Comparison of ENCODE assay signal across 7 mouse cellular contexts in the genomic region with DNA sequence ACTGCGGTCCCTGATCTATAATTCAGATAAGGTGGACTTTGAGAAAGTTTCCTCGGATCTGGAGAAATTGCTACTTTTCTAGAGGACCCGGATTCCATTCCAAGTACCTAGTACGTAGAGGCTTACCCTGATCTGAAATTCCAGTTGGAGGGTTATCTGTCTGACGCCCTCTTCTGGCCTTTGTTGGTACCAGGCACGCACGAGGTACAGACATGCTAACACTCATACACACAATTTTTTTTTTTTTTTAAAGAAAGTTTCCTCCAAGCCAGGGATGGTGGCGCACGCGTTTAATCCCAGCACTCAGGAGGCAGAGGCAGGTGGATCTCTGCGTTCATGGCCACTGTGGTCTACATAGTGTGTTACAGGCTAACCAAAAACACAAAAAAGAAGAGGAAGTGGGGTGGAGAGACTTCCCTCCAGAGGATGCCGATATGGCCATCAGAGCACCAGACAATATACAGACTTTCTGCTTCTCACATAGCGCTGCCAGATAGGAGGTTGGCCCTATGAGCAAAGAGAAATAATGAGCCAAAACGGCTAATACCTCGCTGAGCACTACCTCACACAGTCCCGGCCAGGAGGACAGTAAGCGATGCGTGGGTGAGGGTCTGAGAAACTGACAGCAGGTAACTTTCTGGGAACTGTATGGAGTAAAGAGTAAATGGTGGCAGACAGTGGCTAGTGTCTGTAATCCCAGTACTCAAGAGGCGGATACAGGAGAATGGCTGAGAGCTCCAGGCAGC. TPM values are rescaled to one million over a fixed set of nuclear protein-coding genes. Genes with fewer than 3 reads are reported as not detected.
DNase-seq lines count a peak whose midpoint lies in the region; ATAC-seq and TF ChIP-seq lines count a peak whose summit lies in the region.

No protein-coding gene starts in this region.

- peaks cover 18% of the 10 kb centered on the region for H3K36me3 ChIP-seq in erythroblast, embryonic 14.5 days (ENCODE audit: control insufficient read depth)
- H3K36me3 ChIP-seq in intestine, postnatal 0 days (ENCODE audit: control insufficient read depth, insufficient read depth), result no peaks in the 10 kb centered on the region
- no peaks in the 10 kb centered on the region for H3K36me3 ChIP-seq in midbrain, embryonic 16.5 days (ENCODE audit: control insufficient read depth, insufficient read depth, low read length)

- no peak overlapping the region for H3K27ac ChIP-seq in intestine, postnatal 0 days (ENCODE audit: low read depth, low read length)
- no peak overlapping the region for H3K27ac ChIP-seq in midbrain, embryonic 16.5 days (ENCODE audit: low read length)

- H3K4me1 ChIP-seq in erythroblast, embryonic 14.5 days (ENCODE audit: control insufficient read depth), result peaks cover 51% of the 10 kb centered on the region
- peaks cover 4% of the 10 kb centered on the region; the same call in 1 of the 2 replicates for H3K4me1 ChIP-seq in intestine, postnatal 0 days (replicated peaks; ENCODE audit: control insufficient read depth, insufficient read depth, low read length)
- H3K4me1 ChIP-seq in midbrain, embryonic 16.5 days (ENCODE audit: control insufficient read depth, insufficient read depth, low read length), result peaks cover 10% of the 10 kb centered on the region

- H3K9me3 ChIP-seq in erythroblast, embryonic 14.5 days (ENCODE audit: control insufficient read depth, low read length), result peaks cover 2% of the 10 kb centered on the region; the same call in 1 of the 2 replicates
- no peaks in the 10 kb centered on the region for H3K9me3 ChIP-seq in intestine, postnatal 0 days (ENCODE audit: control insufficient read depth)
- no peaks in the 10 kb centered on the region for H3K9me3 ChIP-seq in midbrain, embryonic 16.5 days (replicated peaks; ENCODE audit: control insufficient read depth, low read length, poor library complexity, severe bottlenecking)

- peak overlapping the region; percentile 93 for H3K4me3 ChIP-seq in erythroblast, embryonic 14.5 days (replicated peaks)
- H3K4me3 ChIP-seq in intestine, postnatal 0 days (ENCODE audit: low read depth, low read length), result peak overlapping the region; percentile 76
- H3K4me3 ChIP-seq in midbrain, embryonic 16.5 days (ENCODE audit: low read depth, low read length), result peak overlapping the region; percentile 73

- WGBS in intestine, postnatal 0 days, result 74% methylated on average over 19 of the region's 19 CpGs
- 77% methylated on average over 19 of the region's 19 CpGs for WGBS in midbrain, embryonic 16.5 days

- DNase-seq in thymus, postnatal 14 days, result peak; percentile 38
- DNase-seq in thymus, postnatal 0 days (ENCODE audit: low spot score), result no peak
- DNase-seq in layer of hippocampus, postnatal 36 days, result no peak
- DNase-seq in gastrocnemius, adult 8-10 months (ENCODE audit: low spot score in 2 of 2), result no peak

- H3K9ac ChIP-seq in intestine, postnatal 0 days (ENCODE audit: low read depth, low read length), result no peak overlapping the region
- no peak overlapping the region for H3K9ac ChIP-seq in midbrain, embryonic 16.5 days (ENCODE audit: low read depth, low read length)

- peak; percentile 50 for TF ChIP-seq CTCF in intestine, postnatal 0 days (IDR thresholded peaks at IDR 0.05; ENCODE audit: low read depth)

- 0 out of 2 replicates have a peak, but pooled peaks have one; percentile 3 for ATAC-seq in intestine, postnatal 0 days
- ATAC-seq in midbrain, embryonic 16.5 days, result peak; percentile 34; the same call in 1 of the 2 replicates

- peaks cover 7% of the 10 kb centered on the region for H3K27me3 ChIP-seq in erythroblast, embryonic 14.5 days (ENCODE audit: control insufficient read depth)
- no peaks in the 10 kb centered on the region for H3K27me3 ChIP-seq in intestine, postnatal 0 days (replicated peaks; ENCODE audit: control insufficient read depth, insufficient read depth, low read length)
- no peaks in the 10 kb centered on the region for H3K27me3 ChIP-seq in midbrain, embryonic 16.5 days (ENCODE audit: control insufficient read depth, insufficient read depth, low read depth, low read length)

- peak overlapping the region; percentile 87 for H3K4me2 ChIP-seq in intestine, postnatal 0 days (replicated peaks; ENCODE audit: low read depth)
- peak overlapping the region; percentile 80 for H3K4me2 ChIP-seq in midbrain, embryonic 16.5 days (ENCODE audit: low read length)

RNA-seq across cellular contexts. Expression of a gene that starts 0.7 kb away (rescaled TPM):
- polyA plus RNA-seq in thymus, postnatal 0 days (2015; fragmentation: Nextera tagmentation; extraction: Ambion mirVana), result 24.7 and 24.8 TPM in 2 replicates
- polyA plus RNA-seq in erythroblast, embryonic 14.5 days (2012), result 8.8 and 13.2 TPM in 2 replicates
- 40.9 and 47.3 TPM in 2 replicates for polyA plus RNA-seq in intestine, postnatal 0 days (2015; fragmentation: Nextera tagmentation; extraction: Ambion mirVana)
- 23.4 and 23.5 TPM in 2 replicates for polyA plus RNA-seq in midbrain, embryonic 16.5 days (2015; fragmentation: Nextera tagmentation; extraction: Ambion mirVana)
- total RNA-seq in layer of hippocampus, postnatal 36 days (2021), result 100 to 1,000 TPM in 1 of 2 experiments, 10 to 100 TPM in 1; 82.0 to 102 TPM
- 10 to 100 TPM; 45.3 to 58.5 (median 48.2) TPM for total RNA-seq in gastrocnemius, adult 8-10 months (2022)

RNA-seq across cellular contexts. Expression of a gene that starts 45.6 kb away (rescaled TPM):
- polyA plus RNA-seq in thymus, postnatal 0 days (2015; fragmentation: Nextera tagmentation; extraction: Ambion mirVana), result 8.9 and 11.8 TPM in 2 replicates
- polyA plus RNA-seq in erythroblast, embryonic 14.5 days (2012), result 0.13 TPM in 2 replicates
- polyA plus RNA-seq in intestine, postnatal 0 days (2015; fragmentation: Nextera tagmentation; extraction: Ambion mirVana), result 6.0 and 7.1 TPM in 2 replicates
- polyA plus RNA-seq in midbrain, embryonic 16.5 days (2015; fragmentation: Nextera tagmentation; extraction: Ambion mirVana), result 130 TPM in 2 replicates
- 10 to 100 TPM; 33.8 to 38.1 TPM for total RNA-seq in layer of hippocampus, postnatal 36 days (2021)
- total RNA-seq in gastrocnemius, adult 8-10 months (2022), result 1 to 10 TPM; 2.7 to 4.2 (median 3.5) TPM

Comparison
In these comparisons a context has a peak if more than half of its experiments do, and no peak if none do; other contexts are left out.
1. RNA of a gene that starts 45.6 kb away (polyA plus RNA-seq): 130 TPM in midbrain, embryonic 16.5 days; 8.9 to 11.8 TPM in thymus, postnatal 0 days, 6.0 to 7.1 TPM in intestine, postnatal 0 days and 0.13 TPM in erythroblast, embryonic 14.5 days; every median in the first group is over 10 times any median in the second.
2. Peak in every context shown above with its lines, with median percentiles within 50 percentile points of each other: H3K4me3 ChIP-seq.